Mouse (Mus musculus): ENCODE results near the gene Ctsj. TPM values are rescaled to one million over a fixed set of nuclear protein-coding genes. Genes with fewer than 3 reads are reported as not detected.

Gene Ctsj
- polyA plus RNA-seq, 1 experiment = not detected

- TF ChIP-seq POLR2A (IDR thresholded peaks at IDR 0.05; ENCODE audit: low read depth, low read length) = no peak
- TF ChIP-seq CTCF (IDR thresholded peaks at IDR 0.05; ENCODE audit: extremely low read depth, insufficient read length, insufficient replicate concordance, low read depth, low read length) = no peak
- H3K4me3 ChIP-seq (ENCODE audit: low read depth, low read length) = no peak overlapping the region
- 60% methylated on average over 5 of the region's 5 CpGs for WGBS
Observed at GRCm38 (mm10) chr13:60961706-60962105, 44.1 kb downstream of the Ctsj start.

More at GRCm38 (mm10) chr13:60961706-60962105, 44.1 kb downstream of the Ctsj start:
- H3K36me3 ChIP-seq (ENCODE audit: control insufficient read depth, insufficient read depth, low read length) = no peaks in the 10 kb centered on the region
- no peaks in the 10 kb centered on the region for H3K4me1 ChIP-seq (ENCODE audit: control insufficient read depth, insufficient read depth, insufficient read length, low read length)
- H3K27ac ChIP-seq (ENCODE audit: insufficient read depth, low read depth, low read length) = no peak overlapping the region
- H3K27me3 ChIP-seq (ENCODE audit: control insufficient read depth, insufficient read depth, low read length) = no peaks in the 10 kb centered on the region

Other genes starting within 250 kb of the Ctsj start
- gene BC051665, start 219.6 kb downstream of the Ctsj start, polyA plus RNA-seq (2012; rRNA removed) = not detected in 2 replicates
- gene Ctsll3, start 203.1 kb downstream of the Ctsj start, polyA plus RNA-seq (2012; rRNA removed) = not detected in 2 replicates
- gene 4930486L24Rik, start 141.5 kb downstream of the Ctsj start, polyA plus RNA-seq (2012; rRNA removed) = not detected in 2 replicates
- not detected in 2 replicates for gene Gm49392, start 109.1 kb downstream of the Ctsj start, polyA plus RNA-seq (2012; rRNA removed)
- gene Ctla2b, start 108.5 kb downstream of the Ctsj start, polyA plus RNA-seq (2012; rRNA removed) = 0.35 TPM in 1 of 2 replicates, not detected in the other
- gene Tpbpb, start 101.1 kb downstream of the Ctsj start, polyA plus RNA-seq (2012; rRNA removed) = not detected in 2 replicates
- gene Gm49393, start 70.4 kb downstream of the Ctsj start, polyA plus RNA-seq (2012; rRNA removed) = not detected in 2 replicates
- 0.25 and 0.38 TPM in 2 replicates for gene Gm49391, start 69.4 kb downstream of the Ctsj start, polyA plus RNA-seq (2012; rRNA removed)
- 0.61 and 1.4 TPM in 2 replicates for gene Ctla2a, start 69.3 kb downstream of the Ctsj start, polyA plus RNA-seq (2012; rRNA removed)
- not detected in 2 replicates for gene Tpbpa, start 64.0 kb downstream of the Ctsj start, polyA plus RNA-seq (2012; rRNA removed)
- not detected in 2 replicates for gene Ctsq, start 34.7 kb upstream of the Ctsj start, polyA plus RNA-seq (2012; rRNA removed)
- not detected in 2 replicates for gene Ctsr, start 158.3 kb upstream of the Ctsj start, polyA plus RNA-seq (2012; rRNA removed)
- not detected in 2 replicates for gene Cts6, start 197.5 kb upstream of the Ctsj start, polyA plus RNA-seq (2012; rRNA removed)
- not detected in 2 replicates for gene Cts8, start 249.4 kb upstream of the Ctsj start, polyA plus RNA-seq (2012; rRNA removed)

Data from small intestine, adult 2 months (tissue).